Mouse (Mus musculus) E14TG2a.4 (cell line): ENCODE measurements around the gene Olfr193.

Experiments used
- CTCF ChIP-seq: conservative IDR thresholded peaks from 2 replicates; pipeline ENCODE4 v1.5.1; 2014; ENCODE audit warnings: low read length
- NANOG ChIP-seq: IDR thresholded peaks from 2 replicates; pipeline ENCODE4 v1.6.1; 2014; ENCODE audit warnings: borderline replicate concordance, low read length, mixed read lengths
- POU5F1 ChIP-seq: IDR thresholded peaks from 2 replicates; pipeline ENCODE4 v1.6.1; 2014; ENCODE audit warnings: low read length, borderline replicate concordance

DNA sequence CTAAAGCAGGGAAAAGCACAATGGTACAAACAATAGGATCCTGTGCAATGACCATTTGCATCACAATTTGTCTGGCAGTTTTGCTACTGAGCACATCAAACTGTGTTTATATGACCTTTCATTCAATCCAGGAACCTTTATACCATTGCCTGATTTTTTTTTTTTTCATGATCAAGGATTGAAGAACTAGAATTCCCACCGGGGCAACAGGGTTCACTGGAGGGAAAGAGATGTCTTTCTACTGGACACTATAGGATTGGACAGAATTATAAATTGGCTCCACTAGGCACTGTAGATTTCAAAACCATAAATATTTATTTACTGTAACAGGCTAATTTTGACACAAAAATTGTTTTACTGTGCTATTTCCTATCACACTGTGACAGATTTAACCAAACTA lies at the start of gene Olfr193:
- no peak for TF ChIP-seq CTCF
- no peak for TF ChIP-seq POU5F1
- no peak for TF ChIP-seq NANOG
